Mouse (Mus musculus) stomach, embryonic 16.5 days (tissue): ENCODE measurements around the gene Eif4a3. TPM values are rescaled to one million over a fixed set of nuclear protein-coding genes. Genes with fewer than 3 reads are reported as not detected.
"Not testable (repeated sequence)": the region's sequence is repeated elsewhere in the genome, so short reads cannot be mapped to it uniquely, and the experiment has no call there.

ENCODE experiments used
- ATAC-seq: fragments of 200-750 bp; cut with Nextera tagmentation; 2 replicates; pipeline ENCODE4 v1.8.0; 2017; ENCODE audit warnings: moderate number of reproducible peaks, moderate TSS enrichment; ENCODE audit not compliant: insufficient read depth, low FRiP score
- H3K27ac ChIP-seq: fragments of 300-500 bp; sonication (generic); 2 replicates; pipeline ENCODE4 v1.5.1; 2014; ENCODE audit warnings: low read length
- H3K27me3 ChIP-seq: fragments of 300-500 bp; sonication (generic); 2 replicates; pipeline ENCODE4 v1.6.1; 2014; ENCODE audit warnings: low read length, control low read depth, mixed read lengths; ENCODE audit not compliant: control insufficient read depth, insufficient read depth
- H3K36me3 ChIP-seq: fragments of 300-500 bp; sonication (generic); 2 replicates; pipeline ENCODE4 v1.6.1; 2014; ENCODE audit warnings: low read length; ENCODE audit not compliant: control insufficient read depth, insufficient read depth
- H3K4me1 ChIP-seq: fragments of 300-500 bp; sonication (generic); 2 replicates; pipeline ENCODE4 v1.6.1; 2014; ENCODE audit warnings: low read length, control low read depth, mixed read lengths; ENCODE audit not compliant: control insufficient read depth, insufficient read depth
- H3K4me2 ChIP-seq: fragments of 300-500 bp; sonication (generic); 2 replicates; pipeline ENCODE4 v1.6.1; 2014; ENCODE audit warnings: low read depth, low read length, mixed read lengths
- H3K4me3 ChIP-seq: fragments of 300-500 bp; sonication (generic); replicated peaks from 2 replicates; pipeline ENCODE4 v1.5.1; 2014; ENCODE audit warnings: mild to moderate bottlenecking, low read length
- H3K9ac ChIP-seq: fragments of 300-500 bp; sonication (generic); 2 replicates; pipeline ENCODE4 v1.6.1; 2014; ENCODE audit warnings: low read length
- H3K9me3 ChIP-seq: fragments of 300-500 bp; sonication (generic); replicated peaks from 2 replicates; pipeline ENCODE4 v1.6.1; 2016; ENCODE audit warnings: low read length, control low read depth; ENCODE audit not compliant: control insufficient read depth
- WGBS: fragments of 180-500 bp; shearing (Covaris S2); extraction: QIAGEN DNeasy Blood & Tissue Kit; methylation state at CpG from one replicate; pipeline ENCODE4 v1.1.7; 2014; 5-methylcytosine and 5-hydroxymethylcytosine counted together
- polyA plus RNA-seq: library from polyadenylated mRNA; unstranded; fragments of >200 nt; fragmentation: Nextera tagmentation; extraction: Ambion mirVana; gene quantifications from 2 replicates; pipeline ENCODE4 v1.2.1, GENCODE M21; 2015

Eif4a3 gene
- polyA plus RNA-seq, 1 experiment from 2014 or later = 272 TPM

DNA sequence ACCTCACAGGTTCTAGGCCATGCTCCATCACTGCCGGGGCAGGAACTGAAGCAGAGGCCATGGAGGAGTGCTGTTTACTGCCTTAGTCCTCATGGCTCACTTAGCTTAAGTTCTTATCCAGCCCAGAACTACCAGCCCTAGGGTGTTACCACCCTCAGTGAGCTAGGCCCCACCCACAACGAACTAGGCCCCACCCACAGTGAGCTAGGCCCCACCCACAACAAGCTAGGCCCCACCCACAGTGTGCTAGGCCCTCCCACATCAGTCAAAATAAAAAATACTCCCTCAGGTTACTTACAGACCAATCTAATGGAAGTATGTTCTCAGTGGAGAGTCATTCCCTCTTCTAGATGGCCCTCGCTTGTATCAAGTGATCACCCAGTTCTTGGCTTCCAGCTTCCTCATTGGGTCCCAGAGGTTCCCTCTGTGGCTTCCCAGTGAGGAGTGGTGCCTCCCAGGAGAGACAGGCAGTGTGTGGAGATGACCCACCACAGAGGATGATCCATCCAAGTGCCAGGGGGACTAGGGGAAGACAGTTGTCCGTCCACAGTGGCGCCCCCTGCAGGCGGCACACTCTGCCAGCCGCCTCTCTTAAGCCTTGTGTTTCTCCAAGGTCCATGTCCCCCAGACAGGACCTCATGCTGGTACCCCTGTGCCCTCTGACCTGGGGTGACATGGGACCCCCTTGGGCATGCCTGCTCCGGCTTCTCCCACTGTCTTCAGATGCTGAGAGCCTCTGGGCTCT lies 26.5 kb downstream of the Eif4a3 start:
- no peak overlapping the region for H3K27ac ChIP-seq
- H3K27me3 ChIP-seq = no peaks in the 10 kb centered on the region
- 81% methylated on average over 8 of the region's 8 CpGs for WGBS
- H3K9me3 ChIP-seq = no peaks in the 10 kb centered on the region
- peaks cover 4% of the 10 kb centered on the region; the same call in 1 of the 2 replicates for H3K4me1 ChIP-seq
- no peak overlapping the region for H3K9ac ChIP-seq
- ATAC-seq = no peak
- H3K4me2 ChIP-seq = no peak overlapping the region
- peaks cover 9% of the 10 kb centered on the region; the same call in 1 of the 2 replicates for H3K36me3 ChIP-seq
- H3K4me3 ChIP-seq = no peak overlapping the region

DNA sequence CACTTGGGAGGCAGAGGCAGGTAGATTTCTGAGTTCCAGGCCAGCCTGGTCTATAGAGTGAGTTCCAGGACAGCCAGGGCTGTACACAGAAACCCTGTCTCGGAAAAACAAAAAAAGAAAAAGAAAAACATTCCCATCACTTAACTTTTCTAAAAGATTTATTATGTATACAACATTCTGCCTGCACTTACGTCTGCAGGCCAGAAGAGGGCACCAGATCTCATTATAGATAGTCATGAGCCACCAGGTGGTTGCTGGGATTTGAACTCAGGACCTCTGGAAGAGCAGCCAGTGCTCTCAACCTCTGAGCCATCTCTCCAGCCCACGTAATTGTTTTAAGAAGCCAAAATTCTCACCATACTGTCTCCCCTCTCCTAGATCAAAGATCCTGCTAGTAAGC lies 27.4 kb downstream of the Eif4a3 start:
- not testable (repeated sequence) for H3K4me3 ChIP-seq, H3K27me3 ChIP-seq, H3K36me3 ChIP-seq, H3K27ac ChIP-seq, H3K9me3 ChIP-seq, ATAC-seq, H3K4me1 ChIP-seq, H3K9ac ChIP-seq, H3K4me2 ChIP-seq
- WGBS = 62% methylated on average over 3 of the region's 3 CpGs

DNA sequence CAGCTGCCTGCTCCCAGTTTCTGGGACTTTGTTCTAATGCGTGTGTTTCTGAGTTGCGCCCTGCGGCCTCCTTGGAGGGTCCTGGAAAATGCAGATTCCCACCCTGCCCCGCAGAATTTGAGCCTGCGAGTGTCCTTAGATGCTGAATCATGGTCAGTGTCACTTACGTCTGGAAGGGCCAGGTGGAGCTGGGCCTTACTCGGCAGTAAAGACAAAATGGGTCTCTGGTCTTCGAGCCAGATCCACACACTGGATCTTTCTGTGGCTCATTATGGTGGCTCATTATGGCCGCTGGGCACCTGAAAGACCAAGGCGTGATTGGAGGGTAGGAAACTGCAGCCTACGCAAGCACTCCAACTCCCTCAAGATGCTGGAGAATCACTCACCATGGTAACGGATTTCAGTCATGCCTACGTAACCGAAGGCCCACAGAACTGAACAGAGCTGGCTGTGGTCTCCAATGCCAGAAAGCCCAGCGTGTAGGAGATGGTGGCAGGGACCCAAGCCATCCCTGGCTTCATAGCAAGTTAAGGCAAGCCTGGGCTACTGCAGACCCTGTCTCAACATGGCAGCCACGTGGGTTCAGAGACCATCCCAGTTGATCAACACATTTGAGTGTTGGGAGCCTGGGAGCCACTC lies 31.2 kb downstream of the Eif4a3 start:
- Histone ChIP-seq H3K9me3 (no peaks in the 10 kb centered on the region), H3K27me3 (no peaks in the 10 kb centered on the region), H3K4me2 (peak overlapping the region; percentile 69), H3K27ac (peak overlapping the region; percentile 44; the same call in 1 of the 2 replicates), H3K4me3 (peak overlapping the region; percentile 74), H3K4me1 (peaks cover 8% of the 10 kb centered on the region), H3K36me3 (no peaks in the 10 kb centered on the region), H3K9ac (peak overlapping the region; percentile 83)
- ATAC-seq = no peak
- WGBS = 75% methylated on average over 16 of the region's 16 CpGs

DNA sequence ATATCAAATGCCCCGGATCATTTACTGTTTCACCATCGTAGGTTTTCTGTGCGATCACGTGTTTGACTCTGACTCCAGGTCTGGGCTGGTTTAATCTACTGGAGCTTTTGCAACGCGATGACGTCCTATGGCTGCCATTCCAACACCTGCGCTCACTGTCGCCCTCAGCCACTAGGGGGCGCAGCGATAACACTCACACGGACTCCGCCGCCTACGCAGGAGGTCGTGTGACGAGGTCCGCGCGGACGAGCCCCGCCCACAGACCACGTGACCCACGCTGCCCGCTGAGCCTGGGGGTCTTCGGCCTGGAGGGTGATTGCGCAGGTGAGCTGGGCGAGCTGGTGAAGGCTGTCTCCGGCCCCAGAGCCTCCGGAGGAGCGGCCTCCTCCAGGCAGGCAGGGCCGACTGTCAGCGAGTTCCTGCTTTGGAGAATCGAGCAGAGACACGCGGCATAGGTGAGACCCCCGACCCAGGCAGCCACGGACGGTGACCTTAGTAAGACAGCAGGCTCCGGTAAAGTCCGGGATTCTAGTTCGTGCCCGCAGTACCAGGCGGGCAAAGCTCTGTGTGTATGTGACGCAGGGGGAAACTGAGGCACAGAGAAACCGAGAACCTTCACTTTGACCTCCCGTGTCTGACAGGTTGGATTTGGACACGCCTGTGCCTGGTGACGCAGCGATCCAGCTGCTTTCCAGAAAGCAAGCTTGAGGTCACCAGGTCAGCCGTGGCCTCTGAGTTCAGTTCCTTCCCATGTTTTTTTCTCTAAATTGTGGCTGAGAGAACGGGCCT lies 31.9 kb downstream of the Eif4a3 start, which contains the start of gene Gaa:
Gene Gaa (plus strand): TSS at position 120 of the 789 bp plus-strand sequence.
- Histone ChIP-seq H3K9me3 (no peaks in the 10 kb centered on the region), H3K9ac (peak within 1 kb of the TSS; percentile 83), H3K27me3 (no peaks in the 10 kb centered on the region), H3K4me2 (peak within 1 kb of the TSS; percentile 69), H3K27ac (peak within 1 kb of the TSS; percentile 44; the same call in 1 of the 2 replicates), H3K36me3 (no peaks in the 10 kb centered on the region), H3K4me1 (peaks cover 8% of the 10 kb centered on the region), H3K4me3 (peak within 1 kb of the TSS; percentile 74)
- peak; percentile 90 for ATAC-seq
- WGBS = 2% methylated on average over 52 of the region's 52 CpGs

DNA sequence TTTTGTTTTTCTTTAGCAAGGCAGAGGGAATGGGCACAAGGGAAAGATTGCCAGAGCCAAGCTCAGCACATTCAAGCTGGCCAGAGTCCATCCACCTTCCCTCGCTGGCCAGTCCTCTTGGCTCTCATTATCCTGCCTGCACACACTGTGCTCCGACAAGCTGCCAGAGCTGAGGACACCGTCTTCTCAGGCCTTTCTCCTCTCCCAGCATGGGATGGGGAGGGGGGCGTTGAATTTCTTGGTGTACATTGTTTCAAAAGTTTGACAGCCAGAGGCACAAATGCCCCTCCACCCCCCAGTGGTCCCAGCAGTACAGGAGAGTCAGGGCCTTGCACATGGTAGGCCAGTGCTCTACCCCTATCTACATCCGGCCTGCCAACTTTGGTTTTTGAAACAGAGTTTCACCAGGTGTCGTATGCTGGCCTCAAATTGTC lies 32.6 kb downstream of the Eif4a3 start:
- Histone ChIP-seq H3K9ac (peak overlapping the region; percentile 83), H3K27ac (no peak overlapping the region), H3K4me1 (peaks cover 8% of the 10 kb centered on the region), H3K36me3 (no peaks in the 10 kb centered on the region), H3K4me3 (peak overlapping the region; percentile 74), H3K4me2 (peak overlapping the region; percentile 69), H3K27me3 (no peaks in the 10 kb centered on the region), H3K9me3 (no peaks in the 10 kb centered on the region)
- 44% methylated on average over 6 of the region's 6 CpGs for WGBS
- 0 out of 2 replicates have a peak, but pooled peaks have one; percentile 6 for ATAC-seq

DNA sequence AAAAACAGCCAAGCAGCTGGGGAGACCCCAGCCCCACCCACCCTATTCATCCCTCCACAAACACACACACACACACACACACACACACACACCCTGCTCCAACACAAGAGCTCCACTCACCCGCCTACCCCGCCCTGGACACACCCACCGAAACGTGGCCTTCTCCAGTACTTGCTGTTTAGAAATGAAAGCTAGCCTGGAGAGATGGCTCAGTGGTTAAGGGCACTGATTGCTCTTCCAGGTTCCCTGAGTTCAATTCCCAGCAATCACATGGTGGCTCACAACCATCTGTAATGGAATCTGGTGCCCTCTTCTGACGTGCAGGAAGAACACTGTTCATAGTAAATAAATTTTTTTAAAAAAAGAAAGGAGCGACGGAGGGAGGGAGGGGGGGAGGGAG lies 34.1 kb downstream of the Eif4a3 start:
- no peaks in the 10 kb centered on the region for H3K27me3 ChIP-seq
- H3K9me3 ChIP-seq = no peaks in the 10 kb centered on the region
- H3K4me1 ChIP-seq = peaks cover 8% of the 10 kb centered on the region
- no peak overlapping the region for H3K4me2 ChIP-seq
- no peak overlapping the region for H3K27ac ChIP-seq
- no peak overlapping the region for H3K9ac ChIP-seq
- WGBS = 72% methylated on average over 7 of the region's 7 CpGs
- no peak for ATAC-seq
- H3K4me3 ChIP-seq = no peak overlapping the region
- H3K36me3 ChIP-seq = no peaks in the 10 kb centered on the region

DNA sequence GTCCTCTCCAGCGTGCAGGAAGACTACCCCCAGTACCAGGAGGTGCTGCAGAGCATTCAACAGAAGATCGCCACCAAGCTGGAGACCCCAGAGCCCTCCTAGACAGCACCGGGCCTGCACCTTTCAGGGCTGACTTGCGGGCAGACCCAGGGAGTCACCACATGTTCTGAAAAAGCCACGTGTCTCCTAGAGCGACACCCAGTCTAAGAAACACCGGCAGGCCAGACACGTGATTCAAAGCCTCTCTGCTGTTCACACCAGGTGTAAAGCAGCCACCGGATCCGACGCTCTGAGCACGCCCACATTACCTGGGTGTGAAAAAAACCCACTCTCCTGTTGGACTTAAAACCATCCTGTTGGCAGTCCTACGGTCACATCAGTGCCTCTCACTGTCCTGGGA lies 35.5 kb downstream of the Eif4a3 start:
- Histone ChIP-seq H3K4me3 (no peak overlapping the region), H3K9me3 (no peaks in the 10 kb centered on the region), H3K4me1 (peaks cover 8% of the 10 kb centered on the region), H3K36me3 (no peaks in the 10 kb centered on the region), H3K4me2 (no peak overlapping the region), H3K27ac (no peak overlapping the region), H3K27me3 (no peaks in the 10 kb centered on the region), H3K9ac (no peak overlapping the region)
- no peak for ATAC-seq
- 88% methylated on average over 13 of the region's 13 CpGs for WGBS

DNA sequence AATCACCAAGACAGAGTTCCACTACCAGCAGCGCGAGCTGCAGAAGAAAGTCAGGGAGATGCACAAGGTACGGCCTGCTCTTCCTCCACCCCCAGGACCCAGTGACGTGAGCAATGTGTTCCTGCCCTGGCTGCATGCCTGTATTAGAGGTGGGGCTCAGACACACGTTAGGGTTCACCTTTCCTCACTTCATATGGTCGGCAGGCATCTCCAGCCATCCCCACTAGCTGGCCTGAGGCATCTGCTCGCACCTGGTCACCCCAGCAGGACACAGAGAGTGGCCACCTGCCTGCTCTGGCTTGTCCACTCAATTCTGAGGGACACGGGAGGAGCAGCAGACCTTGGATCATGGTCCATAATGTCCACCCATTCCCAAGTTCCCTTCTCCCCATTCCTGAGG lies 39.9 kb downstream of the Eif4a3 start:
- Histone ChIP-seq H3K4me3 (no peak overlapping the region), H3K9me3 (no peaks in the 10 kb centered on the region), H3K4me1 (peaks cover 6% of the 10 kb centered on the region; the same call in 1 of the 2 replicates), H3K27ac (no peak overlapping the region), H3K36me3 (no peaks in the 10 kb centered on the region), H3K9ac (no peak overlapping the region), H3K27me3 (no peaks in the 10 kb centered on the region), H3K4me2 (no peak overlapping the region)
- no peak for ATAC-seq
- 77% methylated on average over 8 of the region's 8 CpGs for WGBS
